Mouse (Mus musculus) frontal cortex, adult 2 months (tissue): ENCODE measurements around the gene Tmem117. TPM values are rescaled to one million over a fixed set of nuclear protein-coding genes. Genes with fewer than 3 reads are reported as not detected.
A peak's percentile ranks its signal among the peaks of the same experiment; 100 is the strongest.

Source experiments
- DNase-seq, 2 experiments: peaks; one replicate each; pipeline ENCODE4 v3.0.0; 2022; ENCODE audit warnings: low spot score in 1 of 2; ENCODE audit errors: extremely low spot score in 1 of 2
- polyA plus RNA-seq: library from polyadenylated mRNA; depleted of rRNA; stranded (reverse); fragments of >200 nt; gene quantifications from 2 replicates; pipeline ENCODE4 v1.2.3, GENCODE M21; 2012

Tmem117 gene
- polyA plus RNA-seq, 1 experiment: 6.1 TPM

DNA sequence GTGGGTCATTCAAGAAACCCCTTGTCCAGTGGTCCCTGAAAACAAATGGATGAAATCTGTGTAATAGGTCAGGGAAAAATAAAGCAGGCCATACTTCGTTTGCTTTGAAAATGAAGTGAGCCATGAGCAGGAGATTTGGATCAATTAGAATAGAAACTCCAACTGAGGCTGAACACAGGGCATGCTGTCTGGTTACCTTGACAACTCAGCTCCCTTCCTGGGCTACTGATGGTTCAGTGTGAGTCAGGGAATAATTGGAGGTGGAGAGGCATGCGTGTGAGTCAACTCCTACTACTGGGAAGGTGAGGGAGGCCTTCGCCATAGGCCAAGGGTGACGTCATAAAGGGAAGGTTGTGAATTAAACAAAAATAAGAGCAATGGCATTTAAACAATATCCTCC is 103.1 kb downstream of the Tmem117 start:
- DNase-seq: peak; percentile 33 to 50

DNA sequence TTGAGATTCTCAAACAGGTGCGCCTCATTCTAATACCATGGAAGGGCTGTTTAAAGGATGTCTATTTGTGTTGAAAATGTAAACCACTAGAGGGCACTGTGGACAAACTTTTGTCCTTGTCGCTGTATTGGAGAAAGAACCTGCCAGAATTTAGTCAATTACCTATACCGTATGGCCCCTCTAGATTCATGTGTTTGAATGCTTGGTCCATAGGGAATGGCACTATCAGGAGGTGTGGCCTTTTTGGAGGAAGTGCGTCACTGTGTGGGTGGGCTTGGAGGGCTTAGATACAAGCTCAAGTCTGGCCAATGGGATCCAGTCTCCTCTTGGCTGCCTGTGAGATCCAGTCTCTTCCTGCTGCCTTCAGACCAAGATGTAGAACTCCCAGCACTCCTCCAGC is 140.2 kb downstream of the Tmem117 start:
- peak in 1 of 2 experiments; percentile 80 for DNase-seq

DNA sequence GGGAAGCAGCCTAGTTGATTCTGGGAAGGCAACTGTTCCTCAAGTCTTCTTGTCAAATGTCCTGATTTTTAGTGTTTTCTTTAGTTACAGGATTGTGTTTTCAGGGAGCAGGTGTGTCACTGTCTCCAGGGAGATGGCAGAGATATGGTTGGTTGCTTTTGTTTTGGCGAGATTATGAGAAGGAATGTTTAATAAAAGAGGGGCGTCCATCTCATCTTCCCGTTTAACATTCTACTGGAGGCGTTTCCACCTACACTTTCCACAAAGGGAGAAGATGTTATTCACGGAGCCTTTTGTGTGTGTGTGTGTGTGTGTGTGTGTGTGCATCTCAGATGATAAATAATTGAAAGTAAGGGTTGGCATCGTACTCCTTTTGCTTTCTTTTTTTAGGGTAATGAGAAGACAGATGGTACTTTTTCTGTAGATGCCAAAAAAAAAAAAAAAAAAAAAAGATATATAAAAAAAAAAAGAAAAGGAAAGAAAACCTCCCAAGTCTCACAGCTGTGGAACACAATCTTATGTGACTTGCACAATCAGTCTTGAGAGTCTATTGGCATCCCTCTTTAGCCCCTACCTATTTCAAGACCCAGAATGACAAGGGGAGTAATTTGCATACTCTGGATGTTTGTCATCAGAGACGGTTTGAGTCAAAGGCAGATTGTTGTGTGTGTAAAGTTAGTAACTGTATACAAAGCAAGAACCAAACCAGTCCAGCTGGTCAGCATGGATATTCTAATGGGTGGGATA is 142.0 kb downstream of the Tmem117 start:
- peak in 1 of 2 experiments; percentile 47 for DNase-seq

DNA sequence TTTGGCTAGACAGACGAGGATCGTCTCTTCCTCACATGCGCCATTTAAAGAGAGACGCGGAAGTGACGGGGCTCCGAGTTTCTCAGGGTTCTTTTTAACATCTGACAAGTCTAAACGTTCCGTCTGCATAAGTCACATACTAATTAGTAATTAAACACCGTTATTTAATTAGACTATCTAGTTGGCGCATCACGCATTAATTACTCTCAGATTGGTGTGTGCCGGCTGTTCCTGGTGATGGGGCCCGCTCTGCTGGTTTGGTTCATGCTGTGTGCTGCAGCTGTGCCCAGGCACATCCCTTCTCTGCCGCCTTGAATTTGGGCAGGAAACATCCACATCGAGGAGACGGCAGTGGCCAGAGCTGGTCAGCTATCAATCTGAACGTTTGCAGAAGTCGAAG is 142.7 kb downstream of the Tmem117 start:
- DNase-seq: peak in 1 of 2 experiments; percentile 30

DNA sequence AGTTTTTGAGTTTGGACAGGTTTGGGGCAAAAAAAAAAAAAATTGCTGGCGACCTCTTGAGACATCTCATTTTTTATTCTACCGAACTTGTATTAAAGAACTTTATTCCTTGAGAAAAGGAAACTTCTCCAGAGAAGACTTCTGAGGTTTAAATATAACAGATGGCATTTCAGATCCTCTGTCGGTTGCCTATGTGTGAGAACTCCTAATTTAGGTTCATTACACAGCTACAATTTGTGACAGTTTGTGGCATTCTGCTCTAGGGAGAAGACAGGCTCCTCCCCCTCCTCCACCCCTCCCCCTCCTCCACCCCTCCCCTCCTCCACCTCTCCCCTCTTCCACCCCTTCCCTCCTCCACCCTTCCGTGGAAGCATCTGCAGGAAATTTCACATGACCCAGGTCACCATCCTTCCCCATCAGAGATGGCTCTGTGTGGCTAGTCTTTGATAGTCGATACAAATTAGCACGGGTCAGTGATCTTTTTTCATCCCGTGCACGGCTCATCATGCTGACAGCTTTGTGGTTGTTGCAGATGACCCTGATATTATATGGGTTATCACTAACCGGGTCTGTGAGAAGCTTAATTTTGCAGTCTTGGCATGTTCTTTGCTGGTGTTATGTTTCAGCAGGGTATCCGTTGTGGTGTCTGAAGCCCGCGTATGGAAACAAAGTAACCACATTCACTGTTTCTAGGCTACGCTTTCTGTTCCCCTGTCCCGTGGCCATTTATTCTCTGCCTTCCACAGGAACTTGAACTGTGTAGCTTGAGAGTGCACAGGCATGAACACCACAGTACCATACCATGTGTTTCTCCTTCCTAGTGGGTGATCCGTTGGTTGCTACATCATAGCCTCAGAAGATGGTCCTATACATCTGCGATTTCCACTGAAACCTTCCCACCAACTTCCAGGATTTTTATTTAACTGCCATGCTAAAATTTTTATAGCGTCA is 147.4 kb downstream of the Tmem117 start:
- peak in 1 of 2 experiments; percentile 64 for DNase-seq

DNA sequence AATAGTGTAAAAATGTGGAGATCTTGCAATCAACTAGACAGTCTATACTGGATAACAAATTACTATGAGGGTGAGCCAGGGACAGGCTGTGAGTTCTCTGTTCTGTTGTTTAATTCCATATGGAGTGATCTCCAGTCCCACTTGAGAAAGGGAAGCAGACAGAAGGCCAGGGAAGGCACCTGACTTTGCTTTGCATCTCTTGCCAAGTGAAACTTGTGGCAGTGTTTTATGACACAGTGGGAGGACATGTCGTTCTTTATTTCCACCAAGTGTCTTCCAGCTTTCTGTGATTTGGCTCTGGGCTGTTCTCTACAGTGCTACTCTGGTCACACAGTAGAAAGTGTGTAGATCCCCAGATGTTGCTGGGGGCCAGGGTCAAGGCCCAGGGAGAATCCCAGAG is 152.5 kb downstream of the Tmem117 start:
- DNase-seq: peak in 1 of 2 experiments; percentile 24

DNA sequence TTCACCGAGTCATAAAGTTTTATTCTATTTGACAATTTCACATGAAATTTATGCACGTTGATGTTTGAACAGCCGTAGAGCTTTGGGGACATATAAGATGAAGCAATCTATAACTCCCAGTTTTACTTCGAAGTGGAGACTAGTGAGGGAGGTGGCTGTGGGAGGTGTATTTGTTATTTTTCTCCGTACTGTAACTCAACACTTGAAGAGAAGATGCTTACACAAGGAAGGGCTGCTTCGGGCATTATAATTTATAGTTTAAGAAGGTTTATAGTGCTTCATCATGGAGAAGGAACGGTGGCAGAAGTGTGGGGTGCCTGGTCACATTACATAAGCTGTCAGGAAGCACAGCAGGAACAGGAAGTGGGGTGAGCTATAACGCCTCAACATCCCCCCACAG is 164.4 kb downstream of the Tmem117 start:
- DNase-seq: no peak

DNA sequence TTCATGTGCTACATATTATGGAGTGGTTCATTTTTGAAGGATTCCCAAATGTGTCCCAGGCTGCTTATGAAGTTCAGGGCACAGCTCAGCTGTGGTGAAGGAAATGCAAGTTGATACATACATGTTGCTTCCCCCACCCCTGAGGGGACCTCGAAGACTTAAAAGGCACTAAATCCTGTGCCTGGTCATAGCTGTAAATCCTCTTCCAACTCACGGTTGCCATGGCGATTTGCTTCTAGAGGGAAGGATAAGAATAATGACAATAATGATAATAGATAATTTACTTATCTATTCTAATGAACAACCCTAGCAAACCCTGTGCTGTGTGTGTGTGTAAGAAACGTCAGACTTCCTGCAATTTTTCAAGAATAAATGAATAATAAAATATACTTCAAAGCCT is 166.5 kb downstream of the Tmem117 start:
- DNase-seq: no peak

DNA sequence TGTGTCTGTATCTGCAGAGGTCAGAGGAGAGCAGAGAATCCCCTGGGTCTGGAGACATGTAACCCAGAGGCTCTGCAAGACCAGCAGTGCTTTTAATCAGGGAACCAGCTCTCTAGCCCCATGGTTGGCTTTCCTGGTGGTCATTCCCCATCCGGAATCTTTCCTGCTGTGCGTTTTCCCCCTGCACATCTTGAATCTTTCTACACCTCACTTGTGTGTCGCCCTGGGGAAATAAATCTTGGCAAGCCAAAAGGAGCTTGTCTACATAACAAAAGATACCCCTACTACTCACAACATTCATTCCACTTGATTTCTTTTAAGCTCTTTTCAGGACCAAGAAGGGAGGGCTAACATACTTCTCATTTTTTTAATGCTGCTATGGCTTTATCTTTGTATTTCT is 169.2 kb downstream of the Tmem117 start:
- no peak for DNase-seq

DNA sequence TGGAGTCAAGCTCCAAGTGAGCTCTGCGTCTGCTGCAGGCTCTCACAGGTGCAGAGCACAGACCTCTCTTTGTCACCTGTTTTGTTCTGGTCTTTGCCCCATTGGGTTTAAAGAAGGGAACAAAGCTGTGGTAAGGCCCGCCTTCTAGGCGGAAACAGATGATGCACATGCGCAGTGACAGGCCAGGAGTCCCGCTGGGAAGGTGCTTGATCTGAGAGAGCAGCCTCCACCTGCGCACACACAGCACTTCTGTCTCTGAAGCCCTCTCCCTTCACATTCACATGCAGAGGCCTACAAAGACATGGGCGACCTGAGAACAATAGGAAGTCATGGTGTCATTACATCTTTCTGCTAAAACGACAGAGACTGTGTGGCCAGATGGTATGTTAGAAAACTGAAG is 172.4 kb downstream of the Tmem117 start:
- no peak for DNase-seq

DNA sequence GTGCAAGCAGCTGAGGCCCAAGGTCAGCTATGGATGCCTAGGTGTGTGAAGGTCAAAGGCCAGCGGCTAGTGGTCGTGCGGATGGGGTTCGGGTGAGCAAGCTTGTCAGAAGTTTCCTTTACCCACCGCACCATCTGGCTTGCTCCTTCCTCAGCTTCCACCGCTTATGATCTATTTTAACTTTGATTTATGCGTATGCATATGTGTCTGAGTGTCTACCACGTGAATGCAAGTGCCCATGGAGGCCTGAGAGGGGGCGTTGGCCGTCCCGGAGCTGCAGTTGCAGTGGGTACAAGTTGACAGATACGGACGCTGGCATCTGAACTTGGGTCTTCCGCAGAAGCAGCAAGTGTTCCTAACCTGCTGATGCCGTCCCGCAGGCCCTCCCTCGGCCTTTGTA is 173.8 kb downstream of the Tmem117 start:
- DNase-seq: peak in 1 of 2 experiments; percentile 41

DNA sequence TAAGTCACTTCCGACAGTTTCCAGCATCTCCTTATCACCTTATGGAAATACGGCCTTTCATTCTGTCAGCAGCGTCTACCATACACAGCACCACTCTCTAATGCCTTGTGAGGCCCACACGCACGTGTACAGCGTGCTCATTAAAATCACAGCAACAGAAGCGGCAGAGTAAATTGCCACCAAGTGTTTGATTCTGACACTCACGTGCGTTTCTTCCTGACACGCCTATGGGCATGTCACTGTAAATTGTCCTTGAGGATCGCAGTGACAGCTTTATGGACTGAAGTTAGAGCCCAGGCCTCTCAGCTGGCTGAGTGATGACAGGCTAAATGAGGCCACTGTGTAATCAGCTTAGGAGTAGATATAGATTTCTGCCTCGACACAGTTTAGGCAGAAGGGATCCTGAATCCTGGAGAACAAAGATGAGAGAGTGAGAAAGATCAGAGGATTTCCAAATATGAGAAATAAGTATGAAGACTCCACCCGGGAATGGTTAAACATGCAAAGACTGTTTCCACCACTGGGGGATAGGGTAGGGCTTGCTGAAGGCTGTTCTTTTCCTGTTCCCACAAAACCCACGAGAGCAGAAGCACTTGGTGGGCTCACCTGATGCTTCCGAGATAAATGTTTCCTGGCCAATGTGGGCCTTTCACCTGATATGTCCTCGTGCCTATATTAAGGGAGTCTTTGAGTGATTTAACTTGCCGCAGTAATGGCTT is 174.8 kb downstream of the Tmem117 start:
- DNase-seq: no peak

DNA sequence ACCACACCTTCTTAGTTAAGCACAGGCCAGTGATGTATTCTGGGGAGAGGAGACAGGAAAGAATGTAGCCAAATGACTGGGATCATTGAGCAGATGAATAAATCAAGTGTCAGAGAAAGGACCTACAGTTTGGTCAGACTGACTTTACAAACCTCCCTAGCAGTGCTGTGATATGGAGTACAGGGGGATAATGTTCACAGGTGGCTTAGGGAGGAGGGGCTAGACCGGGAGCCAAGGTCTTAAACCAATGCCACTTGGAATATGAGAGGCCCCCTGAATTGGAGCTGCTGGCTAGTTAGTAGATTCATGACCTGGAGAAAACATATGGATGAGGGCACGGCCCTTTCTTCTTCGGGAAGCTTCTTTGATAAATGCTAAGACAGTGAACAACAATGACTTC is 177.0 kb downstream of the Tmem117 start:
- no peak for DNase-seq

DNA sequence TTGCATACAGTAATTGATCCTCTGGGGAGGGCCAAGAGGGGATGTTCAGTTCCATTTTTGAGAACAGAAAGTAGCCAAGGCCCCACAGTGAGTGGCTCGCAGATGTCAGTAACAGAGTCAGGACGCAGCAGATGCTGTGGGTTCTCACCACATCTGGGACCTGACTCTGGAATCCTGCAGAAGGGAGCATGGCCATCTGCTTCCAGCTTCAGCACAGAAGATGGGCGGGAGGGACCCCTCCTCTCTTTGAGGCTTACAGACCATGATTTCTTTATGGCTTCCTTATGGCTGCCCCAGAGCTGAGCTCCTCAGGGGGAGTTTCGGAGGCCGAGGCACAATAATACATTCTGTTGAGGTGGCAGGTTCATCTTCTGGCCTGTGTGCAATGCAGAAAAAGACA is 182.5 kb downstream of the Tmem117 start:
- no peak for DNase-seq

DNA sequence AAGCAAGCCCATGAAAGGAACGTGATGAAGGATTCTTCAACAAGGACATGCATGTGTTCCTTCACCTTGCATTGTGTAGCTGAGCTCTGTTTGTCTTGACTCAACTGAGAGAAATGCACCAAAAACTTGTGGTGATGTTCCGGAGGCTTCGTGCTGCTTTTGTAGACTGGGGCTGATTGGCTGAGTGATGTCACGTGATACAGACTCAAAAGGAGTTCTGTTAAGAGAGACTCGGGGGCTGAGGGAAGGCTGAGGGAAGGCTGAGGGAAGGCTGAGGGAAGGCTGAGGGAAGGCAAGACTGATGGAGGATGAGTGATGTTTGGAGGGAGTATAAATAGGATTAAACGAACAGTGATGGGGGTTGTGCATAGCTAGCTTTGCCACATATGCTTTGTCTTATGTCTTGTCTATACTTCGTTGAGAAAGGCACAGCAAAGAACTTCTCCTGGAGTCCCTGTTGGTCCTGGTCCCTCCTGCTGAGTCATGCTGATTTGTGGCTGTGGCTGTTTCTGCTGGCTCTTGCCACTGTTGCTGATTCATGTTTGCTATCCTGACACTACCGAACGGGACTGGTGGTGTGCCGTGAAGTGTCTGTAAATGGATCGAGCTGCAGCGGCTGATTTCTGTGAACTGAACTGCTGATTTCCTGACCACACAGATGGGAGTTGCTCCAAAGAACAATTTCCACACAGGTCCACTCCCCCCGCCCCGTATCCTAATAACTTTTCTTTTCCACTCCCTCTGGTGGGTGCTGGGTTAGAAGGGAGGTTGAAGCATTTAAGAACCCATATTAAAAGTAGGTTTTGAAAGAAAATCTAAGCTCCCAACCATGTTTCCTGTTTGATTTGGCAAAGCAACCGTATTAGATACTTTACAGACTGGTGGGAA is 185.4 kb downstream of the Tmem117 start:
- DNase-seq: peak in 1 of 2 experiments; percentile 30

DNA sequence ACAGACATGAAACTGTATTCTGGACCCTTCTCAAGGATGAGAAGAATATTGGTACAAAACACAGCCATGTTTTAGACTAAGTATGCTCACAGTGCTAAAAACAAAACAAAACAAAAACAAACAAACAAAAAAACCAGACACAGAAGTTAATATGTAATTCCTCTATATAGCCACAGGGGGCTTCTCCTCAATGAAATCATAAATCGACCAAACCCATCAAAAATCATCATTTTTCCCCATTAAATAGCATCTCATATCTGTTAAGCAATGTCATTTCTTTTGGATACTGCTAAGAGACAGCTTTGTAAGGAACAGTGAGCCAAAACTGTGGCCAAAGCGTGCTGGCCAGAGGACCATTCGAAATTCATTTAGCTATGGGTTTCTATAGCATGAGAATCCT is 206.6 kb downstream of the Tmem117 start:
- DNase-seq: no peak

DNA sequence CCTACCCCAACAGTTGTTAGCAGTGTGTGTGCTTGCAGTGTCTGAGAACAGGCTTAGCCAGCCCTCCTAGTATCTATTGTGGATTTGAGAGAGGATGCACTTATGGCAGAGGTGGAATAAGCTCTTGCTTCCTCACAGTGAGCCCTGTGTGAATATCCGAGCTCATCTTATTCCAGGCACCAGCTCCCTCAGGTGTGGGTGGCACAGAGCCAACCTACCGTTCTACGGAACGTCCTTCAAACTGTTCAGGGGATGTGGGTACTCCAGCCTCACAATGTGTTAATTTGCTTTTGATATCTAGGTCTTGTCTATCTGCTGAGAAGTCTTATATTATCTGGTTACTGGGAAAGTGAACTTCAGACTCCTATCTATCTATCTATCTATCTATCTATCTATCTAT is 209.6 kb downstream of the Tmem117 start:
- no peak for DNase-seq

DNA sequence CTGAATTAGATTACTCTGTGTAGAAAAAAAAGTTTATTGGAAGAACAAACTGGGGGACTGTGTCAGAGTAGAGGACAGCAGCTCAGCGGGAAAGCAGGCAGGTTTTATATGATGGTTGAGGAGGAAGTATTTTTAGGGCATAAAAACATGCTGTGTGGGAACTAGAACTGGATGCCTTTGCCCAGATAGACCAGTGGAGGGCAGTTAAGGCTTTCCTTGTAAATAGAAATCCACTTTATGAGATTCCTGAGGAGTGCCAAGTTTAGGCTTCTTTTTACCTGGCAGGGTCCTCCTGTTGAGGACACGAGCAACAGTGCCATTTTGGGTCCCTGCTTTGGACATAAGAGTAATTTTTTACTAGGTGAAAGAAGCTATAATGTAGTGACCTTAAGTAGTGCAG is 218.5 kb downstream of the Tmem117 start:
- peak in 1 of 2 experiments; percentile 52 for DNase-seq

DNA sequence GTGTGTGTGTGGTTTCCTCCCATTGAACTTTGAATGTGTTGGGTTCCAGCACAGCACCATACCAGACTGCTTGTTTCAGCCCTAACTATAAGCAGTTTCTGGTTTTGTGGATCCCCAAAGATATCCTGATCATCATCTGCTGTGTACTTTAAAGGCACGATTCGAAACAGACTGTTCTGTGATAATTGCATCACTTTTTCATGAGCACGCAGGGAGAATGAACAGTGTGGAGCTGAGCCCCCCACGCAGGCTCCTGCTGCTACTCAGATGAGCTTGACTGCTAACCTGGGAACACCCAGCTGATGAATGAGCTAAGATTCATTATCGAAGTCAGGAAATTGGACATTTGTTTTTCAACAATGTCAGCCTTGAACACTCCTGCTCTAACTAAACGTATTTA is 230.6 kb downstream of the Tmem117 start:
- peak; percentile 14 to 44 for DNase-seq

DNA sequence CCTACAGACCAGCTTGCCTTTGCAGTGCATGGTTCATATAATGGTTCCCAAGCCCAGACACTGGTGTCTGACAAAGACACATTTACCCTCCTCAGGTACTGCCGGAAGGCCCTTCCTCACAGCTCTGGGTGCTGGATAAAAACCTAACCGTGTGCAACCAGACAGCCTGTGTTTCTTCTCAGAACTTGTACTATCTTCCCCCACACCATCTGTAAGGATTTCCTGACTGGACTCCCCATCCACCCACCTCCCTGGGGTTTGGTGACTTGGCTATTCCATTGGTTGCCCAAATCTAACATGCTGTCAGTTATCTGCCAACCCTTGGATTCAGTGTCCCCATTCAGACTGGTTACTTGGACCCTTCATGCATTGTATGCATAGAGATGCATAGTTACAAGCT is 232.1 kb downstream of the Tmem117 start:
- peak in 1 of 2 experiments; percentile 61 for DNase-seq
